Mouse (Mus musculus) myocyte (in vitro differentiated cells): ENCODE results near the gene Fam129b. TPM values are rescaled to one million over a fixed set of nuclear protein-coding genes. Genes with fewer than 3 reads are reported as not detected.
A peak's percentile ranks its signal among the peaks of the same experiment; 100 is the strongest.

ENCODE experiments used
- H3K27me3 ChIP-seq: one replicate; pipeline ENCODE4 v1.6.1; 2011; ENCODE audit not compliant: control insufficient read depth, insufficient read depth, insufficient read length
- H3K36me3 ChIP-seq: one replicate; pipeline ENCODE4 v1.6.1; 2011; ENCODE audit not compliant: control insufficient read depth, insufficient read depth
- H3K4me2 ChIP-seq: one replicate; pipeline ENCODE4 v1.6.1; 2011; ENCODE audit warnings: low read depth, control low read depth
- H3K4me3 ChIP-seq: one replicate; pipeline ENCODE4 v1.5.1; 2011; ENCODE audit warnings: mild to moderate bottlenecking, control low read depth, moderate library complexity
- H3K79me2 ChIP-seq: one replicate; pipeline ENCODE4 v1.6.1; 2011; ENCODE audit not compliant: control insufficient read depth, insufficient read depth
- H3ac ChIP-seq: one replicate; pipeline ENCODE4 v1.6.1; 2011; ENCODE audit not compliant: control insufficient read depth, insufficient read length
- CEBPB ChIP-seq: IDR thresholded peaks from 2 replicates; pipeline ENCODE4 v1.6.1; 2011; ENCODE audit warnings: mild to moderate bottlenecking, moderate library complexity; ENCODE audit not compliant: poor library complexity, insufficient read depth, severe bottlenecking
- E2F4 ChIP-seq: IDR thresholded peaks from one replicate; pipeline ENCODE4 v1.6.1; 2011; ENCODE audit warnings: mild to moderate bottlenecking, control low read depth, moderate library complexity; ENCODE audit not compliant: insufficient read depth
- MAX ChIP-seq: IDR thresholded peaks from one replicate; pipeline ENCODE4 v1.6.1; 2011; ENCODE audit warnings: low read depth, mild to moderate bottlenecking, control low read depth
- MYOD1 ChIP-seq, 3 experiments: IDR thresholded peaks; one replicate each; pipeline ENCODE4 v1.6.1; 2011; ENCODE audit warnings: control low read depth in 2 of 3, low read depth in 2 of 3, mild to moderate bottlenecking in 2 of 3, moderate library complexity in 1 of 3; ENCODE audit not compliant: insufficient read length in 2 of 3, control insufficient read depth in 1 of 3
- MYOG ChIP-seq, 3 experiments: IDR thresholded peaks; one replicate each; pipeline ENCODE4 v1.6.1; 2011; ENCODE audit warnings: control low read depth in 2 of 3, low read depth in 2 of 3, mild to moderate bottlenecking in 2 of 3; ENCODE audit not compliant: insufficient read length in 2 of 3, control insufficient read depth in 1 of 3, insufficient read depth in 1 of 3
- POLR2A ChIP-seq: IDR thresholded peaks from one replicate; pipeline ENCODE4 v1.6.1; 2011; ENCODE audit warnings: low read depth, mild to moderate bottlenecking, control low read depth, moderate library complexity; ENCODE audit not compliant: insufficient read length
- POLR2AphosphoS2 ChIP-seq: IDR thresholded peaks from one replicate; pipeline ENCODE4 v1.6.1; 2011; ENCODE audit warnings: low read depth, control low read depth; ENCODE audit not compliant: insufficient read length
- REST ChIP-seq: IDR thresholded peaks from one replicate; pipeline ENCODE4 v1.6.1; 2011; ENCODE audit warnings: mild to moderate bottlenecking, control low read depth, moderate library complexity; ENCODE audit not compliant: insufficient read depth, insufficient read length
- SRF ChIP-seq: IDR thresholded peaks from one replicate; pipeline ENCODE4 v1.6.1; 2011; ENCODE audit warnings: low read depth; ENCODE audit not compliant: control insufficient read depth, insufficient read length
- TCF12 ChIP-seq: IDR thresholded peaks from one replicate; pipeline ENCODE4 v1.6.1; 2011; ENCODE audit warnings: mild to moderate bottlenecking, control low read depth; ENCODE audit not compliant: poor library complexity, insufficient read depth, severe bottlenecking
- TCF3 ChIP-seq: IDR thresholded peaks from one replicate; pipeline ENCODE4 v1.6.1; 2011; ENCODE audit warnings: low read depth, control low read depth; ENCODE audit not compliant: insufficient read length
- USF1 ChIP-seq: IDR thresholded peaks from one replicate; pipeline ENCODE4 v1.6.1; 2011; ENCODE audit warnings: low read depth, mild to moderate bottlenecking, control low read depth, moderate library complexity
- polyA plus RNA-seq: library from polyadenylated mRNA; unstranded; fragments of >200 nt; fragmentation: generic; extraction: Trizol; gene quantifications from one replicate; pipeline ENCODE4 v1.2.1, GENCODE M21; 2012; ENCODE audit warnings: missing spikeins

Gene Fam129b
- polyA plus RNA-seq, 1 experiment = 204 TPM

- no peaks in the 10 kb centered on the region for H3K27me3 ChIP-seq
- peak overlapping the region; percentile 20 for H3K4me2 ChIP-seq
- no peak overlapping the region for H3ac ChIP-seq
- TF ChIP-seq POLR2A (peak; percentile 11), TCF12 (no peak)
- H3K79me2 ChIP-seq = peaks cover 100% of the 10 kb centered on the region
- no peak overlapping the region for H3K4me3 ChIP-seq
- peaks cover 8% of the 10 kb centered on the region for H3K36me3 ChIP-seq
Measured at GRCm38 (mm10) chr2:32888029-32888428, 12.1 kb downstream of the Fam129b start.

DNA sequence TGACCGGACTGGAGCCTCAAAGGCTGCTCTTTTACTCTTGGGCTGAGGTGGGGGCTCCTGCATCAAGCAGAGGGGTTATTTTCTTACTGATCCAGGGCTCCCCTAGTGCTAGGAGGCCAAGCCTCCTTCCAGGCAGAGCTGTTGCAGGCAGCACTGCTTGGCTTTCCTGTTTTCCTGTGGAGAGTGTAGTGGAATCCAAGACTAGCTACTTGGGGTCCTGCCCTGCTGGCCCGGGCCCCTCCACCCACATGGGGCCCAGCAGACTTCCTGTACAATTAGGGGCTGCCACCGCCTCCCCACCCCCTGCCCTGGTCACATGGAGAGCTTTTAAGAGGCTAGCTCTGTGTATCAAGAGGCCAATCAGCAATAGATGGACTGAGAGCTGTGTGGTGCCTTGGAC is 12.6 kb downstream of the Fam129b start:
- H3K4me2 ChIP-seq = peak overlapping the region; percentile 20
- H3ac ChIP-seq = no peak overlapping the region
- no peak for TF ChIP-seq TCF3
- no peak for TF ChIP-seq POLR2AphosphoS2
- no peak for TF ChIP-seq E2F4
- TF ChIP-seq MYOD1 (IDR thresholded peaks at IDR 0.05; ENCODE audit: control insufficient read depth in 1 of 3, insufficient read length in 2 of 3, low read depth in 2 of 3) = no peak
- no peak for TF ChIP-seq MAX
- TF ChIP-seq POLR2A = no peak
- no peak for TF ChIP-seq MYOG (IDR thresholded peaks at IDR 0.05; ENCODE audit: control insufficient read depth in 1 of 3, insufficient read depth in 1 of 3, insufficient read length in 2 of 3, low read depth in 2 of 3)
- TF ChIP-seq REST = no peak
- TF ChIP-seq USF1 = no peak
- TF ChIP-seq CEBPB = no peak
- no peak for TF ChIP-seq TCF12
- no peak for TF ChIP-seq SRF
- H3K27me3 ChIP-seq = no peaks in the 10 kb centered on the region
- H3K4me3 ChIP-seq = no peak overlapping the region
- H3K79me2 ChIP-seq = peaks cover 100% of the 10 kb centered on the region
- peaks cover 12% of the 10 kb centered on the region for H3K36me3 ChIP-seq

DNA sequence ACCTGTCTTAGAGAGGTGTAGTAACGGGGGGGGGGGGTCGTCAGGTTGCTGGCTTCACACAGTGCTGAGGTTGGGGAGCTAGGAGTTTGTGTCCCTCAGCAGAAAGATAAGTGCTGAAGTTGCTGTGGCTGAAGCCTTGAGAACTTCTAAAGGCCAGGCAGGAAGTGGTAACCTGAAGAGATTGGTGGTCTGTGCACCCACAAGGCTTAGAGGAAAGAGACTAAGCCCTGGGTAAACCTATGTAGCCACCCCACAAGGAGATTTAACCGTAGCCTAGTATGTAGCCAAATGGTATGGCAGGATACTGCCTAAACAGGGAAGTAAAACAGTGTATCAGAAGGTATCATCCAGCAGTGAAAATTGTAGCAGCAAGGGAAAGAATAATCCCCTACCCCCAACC is 14.4 kb downstream of the Fam129b start:
- no peaks in the 10 kb centered on the region for H3K27me3 ChIP-seq
- peaks cover 12% of the 10 kb centered on the region for H3K36me3 ChIP-seq
- H3K79me2 ChIP-seq = peaks cover 100% of the 10 kb centered on the region
- no peak for TF ChIP-seq TCF12
- TF ChIP-seq USF1 = no peak
- no peak for TF ChIP-seq MYOD1 (IDR thresholded peaks at IDR 0.05; ENCODE audit: control insufficient read depth in 1 of 3, insufficient read length in 2 of 3, low read depth in 2 of 3)
- TF ChIP-seq MYOG (IDR thresholded peaks at IDR 0.05; ENCODE audit: control insufficient read depth in 1 of 3, insufficient read depth in 1 of 3, insufficient read length in 2 of 3, low read depth in 2 of 3) = no peak
- TF ChIP-seq POLR2A = no peak
- no peak overlapping the region for H3K4me3 ChIP-seq
- no peak overlapping the region for H3ac ChIP-seq
- no peak overlapping the region for H3K4me2 ChIP-seq

GRCm38 (mm10) chr2:32891278-32891677 is 15.4 kb downstream of the Fam129b start:
- Histone ChIP-seq H3K4me2 (no peak overlapping the region), H3ac (no peak overlapping the region), H3K36me3 (peaks cover 12% of the 10 kb centered on the region), H3K79me2 (peaks cover 90% of the 10 kb centered on the region), H3K27me3 (no peaks in the 10 kb centered on the region), H3K4me3 (no peak overlapping the region)
- no peak for TF ChIP-seq USF1
- no peak for TF ChIP-seq SRF
- TF ChIP-seq TCF3 = no peak
- TF ChIP-seq REST = no peak
- no peak for TF ChIP-seq MAX
- no peak for TF ChIP-seq TCF12
- TF ChIP-seq MYOG (IDR thresholded peaks at IDR 0.05; ENCODE audit: control insufficient read depth in 1 of 3, insufficient read depth in 1 of 3, insufficient read length in 2 of 3, low read depth in 2 of 3) = no peak
- TF ChIP-seq MYOD1 (IDR thresholded peaks at IDR 0.05; ENCODE audit: control insufficient read depth in 1 of 3, insufficient read length in 2 of 3, low read depth in 2 of 3) = no peak
- no peak for TF ChIP-seq POLR2A
- TF ChIP-seq POLR2AphosphoS2 = no peak
- no peak for TF ChIP-seq CEBPB
- no peak for TF ChIP-seq E2F4

- Histone ChIP-seq H3K27me3 (no peaks in the 10 kb centered on the region), H3ac (no peak overlapping the region), H3K36me3 (peaks cover 12% of the 10 kb centered on the region), H3K4me2 (no peak overlapping the region), H3K79me2 (peaks cover 90% of the 10 kb centered on the region), H3K4me3 (no peak overlapping the region)
- TF ChIP-seq USF1 (no peak), MAX (no peak), POLR2AphosphoS2 (no peak), MYOD1 (IDR thresholded peaks at IDR 0.05; ENCODE audit: control insufficient read depth in 1 of 3, insufficient read length in 2 of 3, low read depth in 2 of 3) (no peak), MYOG (IDR thresholded peaks at IDR 0.05; ENCODE audit: control insufficient read depth in 1 of 3, insufficient read depth in 1 of 3, insufficient read length in 2 of 3, low read depth in 2 of 3) (no peak), REST (no peak), E2F4 (no peak)
Measured at GRCm38 (mm10) chr2:32892490-32892889, 16.6 kb downstream of the Fam129b start.
